Mouse (Mus musculus) small intestine, adult 2 months (tissue): ENCODE data around the gene Ap1g2.

ENCODE experiments used
- CTCF ChIP-seq: fragments of 200-500 bp; IDR thresholded peaks from 2 replicates; pipeline ENCODE4 v1.5.1; 2012; ENCODE audit warnings: low read depth, mild to moderate bottlenecking, control low read depth, inconsistent platforms, low read length, moderate library complexity, mixed read lengths; ENCODE audit not compliant: insufficient replicate concordance, insufficient read length; ENCODE audit errors: extremely low read depth
- POLR2A ChIP-seq: fragments of 200-500 bp; IDR thresholded peaks from 2 replicates; pipeline ENCODE4 v1.6.1; 2012; ENCODE audit warnings: low read depth, mild to moderate bottlenecking, control low read depth, inconsistent platforms, low read length, moderate library complexity

- no peak for TF ChIP-seq CTCF
- TF ChIP-seq POLR2A, result no peak
Measured at GRCm38 (mm10) chr14:55146324-55146723, 39.9 kb upstream of the Ap1g2 start.
